ENCODE assay signal across 11 mouse cellular contexts in genomic region chr11:52335924-52336323, GRCm38 (mm10). TPM values are rescaled to one million over a fixed set of nuclear protein-coding genes. Genes with fewer than 3 reads are reported as not detected.
DNase-seq lines count a peak whose midpoint lies in the region; ATAC-seq lines count a peak whose summit lies in the region.
"Had no signal": no experiment of that assay in that cellular context is flagged by ENCODE, and none has a peak within 500 bp of the region (broad histone marks: within the 10 kb centered on the region; RNA-seq: fewer than 3 reads in every experiment).

No protein-coding gene starts in this region.

- WGBS in kidney, embryonic 15.5 days, result 52% methylated on average over 7 of the region's 7 CpGs
- WGBS in stomach, embryonic 16.5 days, result 46% methylated on average over 7 of the region's 7 CpGs
- WGBS in midbrain, embryonic 13.5 days, result 89% methylated on average over 7 of the region's 7 CpGs

- H3K27ac ChIP-seq in kidney, embryonic 15.5 days, result peak overlapping the region; percentile 48; the same call in 1 of the 2 replicates
- H3K27ac ChIP-seq in stomach, embryonic 16.5 days (ENCODE audit: low read length), result no peak overlapping the region
- H3K27ac ChIP-seq in midbrain, embryonic 13.5 days, result no peak overlapping the region
- H3K27ac ChIP-seq: hindbrain, embryonic 15.5 days; neural tube, embryonic 15.5 days had no signal

- no peaks in the 10 kb centered on the region; the same call in 1 of the 2 replicates for H3K9me3 ChIP-seq in kidney, embryonic 15.5 days (replicated peaks)
- H3K9me3 ChIP-seq in stomach, embryonic 16.5 days (replicated peaks; ENCODE audit: control insufficient read depth, low read length), result no peaks in the 10 kb centered on the region
- H3K9me3 ChIP-seq in midbrain, embryonic 13.5 days, result no peaks in the 10 kb centered on the region
- H3K9me3 ChIP-seq: G1E; hindbrain, embryonic 15.5 days; neural tube, embryonic 15.5 days had no signal

- H3K4me1 ChIP-seq in kidney, embryonic 15.5 days, result peaks cover 35% of the 10 kb centered on the region
- peaks cover 12% of the 10 kb centered on the region for H3K4me1 ChIP-seq in stomach, embryonic 16.5 days (ENCODE audit: control insufficient read depth, insufficient read depth, low read length)
- peaks cover 8% of the 10 kb centered on the region for H3K4me1 ChIP-seq in midbrain, embryonic 13.5 days (replicated peaks)

- H3K27me3 ChIP-seq in kidney, embryonic 15.5 days, result no peaks in the 10 kb centered on the region
- no peaks in the 10 kb centered on the region for H3K27me3 ChIP-seq in stomach, embryonic 16.5 days (ENCODE audit: control insufficient read depth, insufficient read depth, low read length)
- H3K27me3 ChIP-seq in midbrain, embryonic 13.5 days, result no peaks in the 10 kb centered on the region
- H3K27me3 ChIP-seq: hindbrain, embryonic 15.5 days; neural tube, embryonic 15.5 days had no signal

- no peak overlapping the region for H3K4me3 ChIP-seq in kidney, embryonic 15.5 days (replicated peaks)
- no peak overlapping the region for H3K4me3 ChIP-seq in stomach, embryonic 16.5 days (replicated peaks; ENCODE audit: low read length)
- H3K4me3 ChIP-seq in midbrain, embryonic 13.5 days (replicated peaks), result no peak overlapping the region
- H3K4me3 ChIP-seq: hindbrain, embryonic 15.5 days; neural tube, embryonic 15.5 days had no signal

- DNase-seq in kidney, postnatal 25 days, result no peak
- peak; percentile 34 for DNase-seq in NIH3T3 (ENCODE audit: low read depth)
- peak; percentile 47 to 58 for DNase-seq in frontal cortex, postnatal 36 days (ENCODE audit: low spot score in 2 of 2)
- no peak for DNase-seq in spleen, adult 18-20 months
- no peak for DNase-seq in yolk sac, embryonic 10.5 days (ENCODE audit: low spot score)

- no peak for ATAC-seq in kidney, embryonic 15.5 days (replicated peaks; ENCODE audit: low FRiP score)
- peak; percentile 63; the same call in 1 of the 2 replicates for ATAC-seq in stomach, embryonic 16.5 days (ENCODE audit: insufficient read depth, low FRiP score)
- ATAC-seq in midbrain, embryonic 13.5 days, result no peak

- H3K4me2 ChIP-seq in kidney, embryonic 15.5 days, result no peak overlapping the region
- H3K4me2 ChIP-seq in stomach, embryonic 16.5 days (ENCODE audit: low read depth, low read length), result no peak overlapping the region
- no peak overlapping the region for H3K4me2 ChIP-seq in midbrain, embryonic 13.5 days (replicated peaks)
- H3K4me2 ChIP-seq: hindbrain, embryonic 15.5 days; neural tube, embryonic 15.5 days had no signal

- H3K36me3 ChIP-seq in kidney, embryonic 15.5 days, result no peaks in the 10 kb centered on the region
- H3K36me3 ChIP-seq in stomach, embryonic 16.5 days (ENCODE audit: control insufficient read depth, insufficient read depth, low read length), result no peaks in the 10 kb centered on the region
- no peaks in the 10 kb centered on the region for H3K36me3 ChIP-seq in midbrain, embryonic 13.5 days
- H3K36me3 ChIP-seq: G1E; hindbrain, embryonic 15.5 days; neural tube, embryonic 15.5 days had no signal

- no peak overlapping the region for H3K9ac ChIP-seq in kidney, embryonic 15.5 days
- H3K9ac ChIP-seq in stomach, embryonic 16.5 days (ENCODE audit: low read length), result no peak overlapping the region
- no peak overlapping the region for H3K9ac ChIP-seq in midbrain, embryonic 13.5 days (replicated peaks)
- H3K9ac ChIP-seq: hindbrain, embryonic 15.5 days; neural tube, embryonic 15.5 days had no signal

RNA-seq across cellular contexts. Expression of gene Vdac1, which starts 24.7 kb away (rescaled TPM):
- 336 and 358 TPM in 2 replicates for polyA plus RNA-seq in kidney, embryonic 15.5 days (2015; fragmentation: Nextera tagmentation; extraction: Ambion mirVana)
- 280 and 325 TPM in 2 replicates for polyA plus RNA-seq in stomach, embryonic 16.5 days (2015; fragmentation: Nextera tagmentation; extraction: Ambion mirVana)
- 268 and 278 TPM in 2 replicates for polyA plus RNA-seq in midbrain, embryonic 13.5 days (2015; fragmentation: Nextera tagmentation; extraction: Ambion mirVana)

RNA-seq across cellular contexts. Expression of gene Tcf7, which starts 53.1 kb away (rescaled TPM):
- 15.4 and 15.5 TPM in 2 replicates for polyA plus RNA-seq in kidney, embryonic 15.5 days (2015; fragmentation: Nextera tagmentation; extraction: Ambion mirVana)
- 2.8 TPM in 2 replicates for polyA plus RNA-seq in stomach, embryonic 16.5 days (2015; fragmentation: Nextera tagmentation; extraction: Ambion mirVana)
- polyA plus RNA-seq in midbrain, embryonic 13.5 days (2015; fragmentation: Nextera tagmentation; extraction: Ambion mirVana), result 3.1 and 4.2 TPM in 2 replicates
- polyA plus RNA-seq: G1E had no signal

Comparison
In these comparisons a context has a peak if more than half of its experiments do, and no peak if none do; other contexts are left out.
1. DNase-seq: peak in NIH3T3 (single experiment) and frontal cortex, postnatal 36 days (2 of 2); none in kidney, postnatal 25 days (0 of 2), spleen, adult 18-20 months (0 of 2) and yolk sac, embryonic 10.5 days (single experiment).